Mouse (Mus musculus): Measurements from ENCODE around the gene Gm3182. TPM values are rescaled to one million over a fixed set of nuclear protein-coding genes. Genes with fewer than 3 reads are reported as not detected.
"Not testable (repeated sequence)": the region's sequence is repeated elsewhere in the genome, so short reads cannot be mapped to it uniquely, and the experiment has no call there.

Gm3182 gene
- not detected in 2 replicates for polyA plus RNA-seq (2012; rRNA removed)

- not testable (repeated sequence) for H3K27me3 ChIP-seq (replicated peaks; ENCODE audit: control insufficient read depth, insufficient read depth, low read length); DNase-seq; H3K4me1 ChIP-seq (ENCODE audit: control insufficient read depth, insufficient read depth, low read length); H3K4me3 ChIP-seq (ENCODE audit: insufficient read depth, low read depth, low read length); H3K27ac ChIP-seq (ENCODE audit: insufficient read depth, low read depth, low read length); H3K36me3 ChIP-seq (ENCODE audit: control insufficient read depth, insufficient read depth, low read length)
- 80% methylated on average over 1 of the region's 2 CpGs for WGBS
These were observed at the start of gene Gm3182 for GRCm38 (mm10) chr14:4481445-4481844. TSS of gene Gm3182 (plus strand) at chr14:4481745.

GRCm38 (mm10) chr14:4499425-4499824 lies 17.9 kb downstream of the Gm3182 start:
- H3K4me1 ChIP-seq (ENCODE audit: control insufficient read depth, insufficient read depth, low read length); DNase-seq: not testable (repeated sequence)

More at GRCm38 (mm10) chr14:4499425-4499824, 17.9 kb downstream of the Gm3182 start:
- H3K27ac ChIP-seq (ENCODE audit: insufficient read depth, low read depth, low read length); H3K27me3 ChIP-seq (replicated peaks; ENCODE audit: control insufficient read depth, insufficient read depth, low read length); H3K4me3 ChIP-seq (ENCODE audit: insufficient read depth, low read depth, low read length); H3K36me3 ChIP-seq (ENCODE audit: control insufficient read depth, insufficient read depth, low read length): not testable (repeated sequence)
- 3% methylated on average over 23 of the region's 25 CpGs for WGBS

Other genes starting within 250 kb of the Gm3182 start
- not detected in 2 replicates for gene Gm3138, start 232.1 kb upstream of the Gm3182 start, polyA plus RNA-seq (2012; rRNA removed)
- gene Gm3149, start 164.5 kb upstream of the Gm3182 start, polyA plus RNA-seq (2012; rRNA removed), result not detected in 2 replicates
- gene 2610042L04Rik, start 147.0 kb upstream of the Gm3182 start, polyA plus RNA-seq (2012; rRNA removed), result 0.05 TPM in 1 of 2 replicates, not detected in the other
- gene Gm3159, start 84.2 kb upstream of the Gm3182 start, polyA plus RNA-seq (2012; rRNA removed), result not detected in 2 replicates
- not detected in 2 replicates for gene Gm3164, start 66.3 kb upstream of the Gm3182 start, polyA plus RNA-seq (2012; rRNA removed)
- gene Gm3173, start 50.8 kb upstream of the Gm3182 start, polyA plus RNA-seq (2012; rRNA removed), result not detected in 2 replicates
- not detected in 2 replicates for gene Gm3047, start 73.7 kb downstream of the Gm3182 start, polyA plus RNA-seq (2012; rRNA removed)
- not detected in 2 replicates for gene Gm8159, start 150.6 kb downstream of the Gm3182 start, polyA plus RNA-seq (2012; rRNA removed)
- not detected in 2 replicates for gene Gm3239, start 182.4 kb downstream of the Gm3182 start, polyA plus RNA-seq (2012; rRNA removed)
- not detected in 2 replicates for gene Gm7876, start 227.5 kb downstream of the Gm3182 start, polyA plus RNA-seq (2012; rRNA removed)
- gene Gm3252, start 245.0 kb downstream of the Gm3182 start, polyA plus RNA-seq (2012; rRNA removed), result 0.05 TPM in 1 of 2 replicates, not detected in the other

Measured in kidney, adult 2 months (tissue).